Comparison of ENCODE assay signal across 23 mouse cellular contexts in genomic region chr6:97788361-97788974, GRCm38 (mm10).
"Had no signal": no experiment of that assay in that cellular context is flagged by ENCODE, and none has a peak within 500 bp of the region (broad histone marks: within the 10 kb centered on the region; RNA-seq: fewer than 3 reads in every experiment).

No protein-coding gene starts in this region.

- H3K4me3 ChIP-seq: layer of hippocampus, adult 2 months; limb, embryonic 12.5 days; limb, embryonic 15.5 days; lung, embryonic 15.5 days; megakaryocyte, embryonic 14.5 days; midbrain, embryonic 10.5 days; myocyte; neural tube, embryonic 13.5 days; stomach, embryonic 15.5 days had no signal

- H3K9me3 ChIP-seq: limb, embryonic 12.5 days; limb, embryonic 15.5 days; lung, embryonic 15.5 days; megakaryocyte, embryonic 14.5 days; midbrain, embryonic 10.5 days; neural tube, embryonic 13.5 days; stomach, embryonic 15.5 days had no signal

- ATAC-seq: intestine, postnatal 0 days; liver, postnatal 0 days had no signal

- DNase-seq: kidney, adult 2 months; kidney, postnatal 25 days; left cerebral cortex, postnatal 4 days; liver, postnatal 0 days; lung, postnatal 10 days; lung, postnatal 36 days; midbrain, embryonic 14.5 days; retina, postnatal 1 day; right cerebral cortex, postnatal 25 days; spleen, adult 18-20 months; thymus, postnatal 25 days had no signal

- H3K27ac ChIP-seq: kidney, postnatal 0 days; layer of hippocampus, adult 2 months; limb, embryonic 12.5 days; limb, embryonic 15.5 days; liver, embryonic 14.5 days; lung, embryonic 15.5 days; midbrain, embryonic 10.5 days; neural tube, embryonic 13.5 days; stomach, embryonic 15.5 days had no signal

- H3K27me3 ChIP-seq: limb, embryonic 12.5 days; limb, embryonic 15.5 days; lung, embryonic 15.5 days; stomach, embryonic 15.5 days had no signal

- H3K4me1 ChIP-seq: limb, embryonic 12.5 days; limb, embryonic 15.5 days; lung, embryonic 15.5 days; midbrain, embryonic 10.5 days; neural tube, embryonic 13.5 days; stomach, embryonic 15.5 days had no signal

- H3K36me3 ChIP-seq: limb, embryonic 12.5 days; limb, embryonic 15.5 days; lung, embryonic 15.5 days; midbrain, embryonic 10.5 days; neural tube, embryonic 13.5 days; stomach, embryonic 15.5 days had no signal
